Mouse (Mus musculus): ENCODE data around the gene Slc18a3. TPM values are rescaled to one million over a fixed set of nuclear protein-coding genes. Genes with fewer than 3 reads are reported as not detected.

Gene Slc18a3
- polyA plus RNA-seq, 1 experiment = 14.3 TPM

DNA sequence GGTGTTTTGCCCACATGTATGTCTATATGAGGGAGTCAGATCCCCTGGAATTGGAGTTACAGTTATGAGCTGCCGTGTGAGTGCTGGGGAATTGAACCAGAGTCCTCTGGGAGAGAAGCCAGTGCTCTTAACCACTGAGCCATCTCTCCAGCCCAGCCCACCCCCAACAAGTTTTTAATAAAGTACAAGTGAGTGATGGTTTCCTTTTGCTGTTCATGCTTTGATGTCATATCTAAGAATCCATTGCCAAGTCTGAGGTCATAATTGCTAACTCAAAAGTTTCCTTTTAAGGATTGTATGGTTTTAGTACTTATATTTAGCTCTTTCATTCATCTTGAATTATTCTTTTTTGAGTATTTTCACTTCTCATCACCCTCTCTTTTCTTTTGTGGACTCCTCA lies 39.2 kb upstream of the Slc18a3 start:
- 66% methylated on average over 1 of the region's 1 CpGs for WGBS
- DNase-seq = no peak

GRCm38 (mm10) chr14:32502764-32503688 lies 38.4 kb upstream of the Slc18a3 start:
- H3K4me1 ChIP-seq (ENCODE audit: control insufficient read depth, insufficient read depth, low read length) = no peaks in the 10 kb centered on the region
- DNase-seq = no peak
- no peak overlapping the region for H3K4me3 ChIP-seq (replicated peaks; ENCODE audit: insufficient read depth, low read depth, low read length)
- TF ChIP-seq CTCF (IDR thresholded peaks at IDR 0.05; ENCODE audit: borderline replicate concordance, insufficient read depth, low read depth, low read length) (no peak), POLR2A (IDR thresholded peaks at IDR 0.05; ENCODE audit: borderline replicate concordance, insufficient read depth, low read length) (no peak)
- H3K27ac ChIP-seq (ENCODE audit: insufficient read depth, low read length) = no peak overlapping the region
- no peaks in the 10 kb centered on the region for H3K27me3 ChIP-seq (ENCODE audit: control insufficient read depth, insufficient read depth, low read length)
- WGBS = 77% methylated on average over 9 of the region's 9 CpGs

More for the DNA sequence above, 39.2 kb upstream of the Slc18a3 start:
- TF ChIP-seq POLR2A (IDR thresholded peaks at IDR 0.05; ENCODE audit: borderline replicate concordance, insufficient read depth, low read length) (no peak), CTCF (IDR thresholded peaks at IDR 0.05; ENCODE audit: borderline replicate concordance, insufficient read depth, low read depth, low read length) (no peak)
- Histone ChIP-seq H3K27ac (ENCODE audit: insufficient read depth, low read length) (no peak overlapping the region), H3K27me3 (ENCODE audit: control insufficient read depth, insufficient read depth, low read length) (no peaks in the 10 kb centered on the region), H3K4me1 (ENCODE audit: control insufficient read depth, insufficient read depth, low read length) (no peaks in the 10 kb centered on the region), H3K4me3 (replicated peaks; ENCODE audit: insufficient read depth, low read depth, low read length) (no peak overlapping the region)

- TF ChIP-seq CTCF (IDR thresholded peaks at IDR 0.05; ENCODE audit: borderline replicate concordance, insufficient read depth, low read depth, low read length) = no peak
- no peak for TF ChIP-seq POLR2A (IDR thresholded peaks at IDR 0.05; ENCODE audit: borderline replicate concordance, insufficient read depth, low read length)
- Histone ChIP-seq H3K4me1 (ENCODE audit: control insufficient read depth, insufficient read depth, low read length) (no peaks in the 10 kb centered on the region), H3K4me3 (replicated peaks; ENCODE audit: insufficient read depth, low read depth, low read length) (no peak overlapping the region), H3K27me3 (ENCODE audit: control insufficient read depth, insufficient read depth, low read length) (no peaks in the 10 kb centered on the region), H3K27ac (ENCODE audit: insufficient read depth, low read length) (no peak overlapping the region)
- no peak for DNase-seq
- 55% methylated on average over 2 of the region's 2 CpGs for WGBS
These were observed 36.7 kb upstream of the Slc18a3 start for GRCm38 (mm10) chr14:32501303-32501702.

GRCm38 (mm10) chr14:32496115-32496850 lies 31.6 kb upstream of the Slc18a3 start:
- TF ChIP-seq POLR2A (IDR thresholded peaks at IDR 0.05; ENCODE audit: borderline replicate concordance, insufficient read depth, low read length) (no peak), CTCF (IDR thresholded peaks at IDR 0.05; ENCODE audit: borderline replicate concordance, insufficient read depth, low read depth, low read length) (no peak)
- no peak overlapping the region for H3K4me3 ChIP-seq (replicated peaks; ENCODE audit: insufficient read depth, low read depth, low read length)
- DNase-seq = no peak
- H3K27ac ChIP-seq (ENCODE audit: insufficient read depth, low read length) = no peak overlapping the region
- H3K27me3 ChIP-seq (ENCODE audit: control insufficient read depth, insufficient read depth, low read length) = no peaks in the 10 kb centered on the region
- WGBS = 75% methylated on average over 8 of the region's 8 CpGs
- no peaks in the 10 kb centered on the region for H3K4me1 ChIP-seq (ENCODE audit: control insufficient read depth, insufficient read depth, low read length)

- TF ChIP-seq CTCF (IDR thresholded peaks at IDR 0.05; ENCODE audit: borderline replicate concordance, insufficient read depth, low read depth, low read length) (no peak), POLR2A (IDR thresholded peaks at IDR 0.05; ENCODE audit: borderline replicate concordance, insufficient read depth, low read length) (no peak)
- Histone ChIP-seq H3K27me3 (ENCODE audit: control insufficient read depth, insufficient read depth, low read length) (no peaks in the 10 kb centered on the region), H3K4me3 (replicated peaks; ENCODE audit: insufficient read depth, low read depth, low read length) (no peak overlapping the region), H3K27ac (ENCODE audit: insufficient read depth, low read length) (no peak overlapping the region), H3K4me1 (ENCODE audit: control insufficient read depth, insufficient read depth, low read length) (no peaks in the 10 kb centered on the region)
- 6% methylated on average over 13 of the region's 13 CpGs for WGBS
- DNase-seq = no peak
These were observed 27.9 kb upstream of the Slc18a3 start for GRCm38 (mm10) chr14:32492521-32492920.

- H3K4me1 ChIP-seq (ENCODE audit: control insufficient read depth, insufficient read depth, low read length) = peaks cover 9% of the 10 kb centered on the region
- H3K27ac ChIP-seq (ENCODE audit: insufficient read depth, low read length) = no peak overlapping the region
- H3K27me3 ChIP-seq (ENCODE audit: control insufficient read depth, insufficient read depth, low read length) = no peaks in the 10 kb centered on the region; the same call in 1 of the 2 replicates
- H3K4me3 ChIP-seq (replicated peaks; ENCODE audit: insufficient read depth, low read depth, low read length) = no peak overlapping the region
- TF ChIP-seq CTCF (IDR thresholded peaks at IDR 0.05; ENCODE audit: borderline replicate concordance, insufficient read depth, low read depth, low read length) (peak; percentile 90), POLR2A (IDR thresholded peaks at IDR 0.05; ENCODE audit: borderline replicate concordance, insufficient read depth, low read length) (no peak)
- WGBS = 8% methylated on average over 3 of the region's 3 CpGs
- DNase-seq = no peak
These were observed 17.4 kb upstream of the Slc18a3 start for GRCm38 (mm10) chr14:32482061-32482460.

DNA sequence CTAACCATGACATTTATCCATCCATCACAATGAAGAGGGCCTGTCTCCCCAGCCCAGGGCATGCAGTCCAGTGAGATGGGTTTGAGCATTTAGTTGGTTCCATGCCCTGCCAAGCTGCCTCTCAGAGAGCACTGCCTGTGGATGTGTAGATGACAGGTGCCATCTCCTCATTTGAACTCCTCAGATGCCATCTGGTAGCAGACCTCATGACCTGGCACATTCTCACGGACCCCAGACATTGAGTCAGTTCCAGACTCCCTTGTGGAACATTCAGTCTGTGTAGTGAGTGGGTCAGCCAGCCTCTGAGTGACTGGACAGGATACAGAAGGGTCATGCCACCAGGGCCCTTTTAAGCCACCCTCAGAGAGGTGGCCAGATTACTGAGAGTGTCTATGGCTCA lies 12.9 kb upstream of the Slc18a3 start:
- TF ChIP-seq CTCF (IDR thresholded peaks at IDR 0.05; ENCODE audit: borderline replicate concordance, insufficient read depth, low read depth, low read length) (no peak), POLR2A (IDR thresholded peaks at IDR 0.05; ENCODE audit: borderline replicate concordance, insufficient read depth, low read length) (no peak)
- Histone ChIP-seq H3K27me3 (ENCODE audit: control insufficient read depth, insufficient read depth, low read length) (no peaks in the 10 kb centered on the region; the same call in 1 of the 2 replicates), H3K4me3 (replicated peaks; ENCODE audit: insufficient read depth, low read depth, low read length) (no peak overlapping the region), H3K27ac (ENCODE audit: insufficient read depth, low read length) (no peak overlapping the region), H3K4me1 (ENCODE audit: control insufficient read depth, insufficient read depth, low read length) (peaks cover 9% of the 10 kb centered on the region)
- DNase-seq = peak in 1 of 2 experiments; percentile 21
- WGBS = 12% methylated on average over 1 of the region's 1 CpGs

Data from cerebellum, adult 2 months (tissue).